Mouse (Mus musculus): ENCODE data around the gene 4932414N04Rik. TPM values are rescaled to one million over a fixed set of nuclear protein-coding genes. Genes with fewer than 3 reads are reported as not detected.
A peak's percentile ranks its signal among the peaks of the same experiment; 100 is the strongest.
"Not testable (repeated sequence)": the region's sequence is repeated elsewhere in the genome, so short reads cannot be mapped to it uniquely, and the experiment has no call there.

4932414N04Rik gene
- polyA plus RNA-seq, 1 experiment from 2014 or later, result not detected

DNA sequence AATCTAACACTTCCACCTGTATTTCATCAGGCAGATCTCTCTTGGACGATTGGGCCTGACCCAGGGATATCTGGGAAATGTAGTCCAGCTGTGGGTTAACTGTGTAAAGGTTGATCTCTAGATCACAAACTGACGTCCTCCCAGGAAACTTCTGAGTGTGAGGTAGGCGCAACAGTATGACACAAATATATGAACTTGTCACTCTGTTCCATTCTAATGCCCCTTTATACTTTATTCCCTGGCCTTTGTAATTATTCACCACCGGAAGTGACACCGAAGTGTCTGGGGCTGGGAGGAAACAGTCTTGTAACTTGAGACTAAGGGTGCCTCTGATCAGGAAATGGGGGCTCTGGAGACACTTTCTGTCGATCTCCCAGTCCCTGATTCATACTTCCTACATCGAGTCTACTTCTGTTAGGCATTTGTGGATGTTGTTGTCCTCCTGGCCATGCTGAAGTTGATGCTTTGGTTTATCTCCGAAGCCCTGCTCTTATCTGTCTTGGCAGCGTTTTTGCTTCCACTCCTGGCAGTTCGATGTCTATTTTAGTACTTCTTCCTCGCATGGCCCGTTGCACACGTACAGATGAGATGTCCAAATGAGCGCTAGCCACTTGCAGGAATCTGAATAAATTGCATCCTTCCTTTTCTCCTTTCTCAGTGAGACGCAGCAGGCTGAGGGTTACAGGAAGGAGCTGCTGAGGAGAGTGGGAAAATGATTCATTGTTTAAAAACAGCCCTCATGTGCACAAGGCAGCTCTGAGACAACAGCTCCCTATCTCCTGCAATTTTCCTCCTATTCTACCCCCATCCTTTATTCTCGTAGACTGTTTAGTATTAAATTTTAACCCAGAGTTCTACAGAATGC, 126.2 kb downstream of the 4932414N04Rik start:
- no peak overlapping the region for H3K9ac ChIP-seq (replicated peaks; ENCODE audit: low read depth, low read length)
- peak overlapping the region; percentile 23; the same call in 1 of the 2 replicates for H3K4me2 ChIP-seq (ENCODE audit: low read depth, low read length)
- no peaks in the 10 kb centered on the region for H3K27me3 ChIP-seq (ENCODE audit: control insufficient read depth, insufficient read depth, low read length)
- 60% methylated on average over 16 of the region's 16 CpGs for WGBS
- no peaks in the 10 kb centered on the region for H3K9me3 ChIP-seq (ENCODE audit: control insufficient read depth, low read length)
- H3K4me3 ChIP-seq (ENCODE audit: low read depth, low read length), result no peak overlapping the region
- no peaks in the 10 kb centered on the region for H3K36me3 ChIP-seq (ENCODE audit: control insufficient read depth, insufficient read depth, low read length)
- H3K27ac ChIP-seq (ENCODE audit: low read depth, low read length), result no peak overlapping the region
- no peaks in the 10 kb centered on the region for H3K4me1 ChIP-seq (ENCODE audit: control insufficient read depth, insufficient read depth, low read length)
- ATAC-seq (ENCODE audit: low read depth), result no peak

DNA sequence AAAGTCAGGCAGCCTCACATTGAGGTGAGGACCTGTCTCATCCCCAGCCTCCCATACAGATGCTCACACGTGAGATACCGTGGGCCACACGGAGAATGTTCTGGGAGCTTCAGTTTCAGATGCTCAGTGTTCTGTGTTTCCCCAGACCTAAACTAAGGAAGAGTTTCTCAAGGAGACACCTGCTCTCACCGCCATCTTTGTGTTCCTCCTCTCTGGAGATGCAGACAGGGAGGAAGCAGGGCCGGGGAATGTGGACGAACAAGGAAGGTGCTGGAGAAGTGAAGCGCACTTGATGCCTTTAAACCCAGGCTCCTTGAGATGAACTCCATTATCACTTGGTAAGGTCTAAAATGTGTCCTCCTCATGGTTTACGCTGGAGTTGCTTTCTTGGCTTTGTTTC, 127.4 kb downstream of the 4932414N04Rik start:
- not testable (repeated sequence) for H3K4me1 ChIP-seq (ENCODE audit: control insufficient read depth, insufficient read depth, low read length); H3K36me3 ChIP-seq (ENCODE audit: control insufficient read depth, insufficient read depth, low read length); H3K4me2 ChIP-seq (ENCODE audit: low read depth, low read length); H3K9ac ChIP-seq (replicated peaks; ENCODE audit: low read depth, low read length); H3K27ac ChIP-seq (ENCODE audit: low read depth, low read length); ATAC-seq (ENCODE audit: low read depth); H3K4me3 ChIP-seq (ENCODE audit: low read depth, low read length); H3K9me3 ChIP-seq (ENCODE audit: control insufficient read depth, low read length); H3K27me3 ChIP-seq (ENCODE audit: control insufficient read depth, insufficient read depth, low read length)
- WGBS, result 94% methylated on average over 8 of the region's 8 CpGs

DNA sequence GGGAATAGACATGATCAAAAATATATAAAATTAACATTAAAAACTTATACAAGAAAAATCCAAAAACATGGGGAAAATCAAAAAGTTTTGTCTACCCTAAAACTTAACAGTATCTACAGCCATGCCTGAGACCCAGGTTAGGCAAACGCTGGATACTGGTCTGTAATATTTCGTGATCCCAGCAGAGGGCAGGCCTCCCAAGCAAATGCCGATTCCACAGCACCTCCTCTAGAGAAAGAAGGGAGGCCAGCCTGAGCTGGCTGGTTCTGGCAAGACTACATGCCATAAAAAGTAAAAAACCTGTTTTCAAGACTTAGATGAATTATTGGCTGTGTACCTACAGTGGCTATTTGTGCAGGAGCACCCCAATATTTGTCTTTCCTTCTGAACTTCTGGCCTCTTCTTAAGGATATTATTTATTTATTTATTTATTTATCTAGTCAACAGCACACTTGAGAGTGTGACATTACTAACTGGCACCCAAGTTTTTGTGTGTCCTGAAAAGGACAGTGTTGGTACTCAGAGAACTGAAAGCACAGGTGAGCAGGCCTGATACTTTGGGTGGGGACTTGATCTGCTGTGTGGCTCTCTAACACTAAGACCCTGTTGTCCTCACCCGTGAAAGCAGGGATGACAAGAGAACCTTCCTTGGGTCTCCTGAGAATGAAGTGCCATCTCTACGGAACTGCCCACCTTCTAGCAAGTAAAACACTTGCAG, 128.6 kb downstream of the 4932414N04Rik start:
- Histone ChIP-seq H3K4me3 (ENCODE audit: low read depth, low read length) (no peak overlapping the region), H3K4me1 (ENCODE audit: control insufficient read depth, insufficient read depth, low read length) (no peaks in the 10 kb centered on the region), H3K27ac (ENCODE audit: low read depth, low read length) (no peak overlapping the region), H3K9me3 (ENCODE audit: control insufficient read depth, low read length) (no peaks in the 10 kb centered on the region), H3K9ac (replicated peaks; ENCODE audit: low read depth, low read length) (no peak overlapping the region), H3K36me3 (ENCODE audit: control insufficient read depth, insufficient read depth, low read length) (no peaks in the 10 kb centered on the region), H3K4me2 (ENCODE audit: low read depth, low read length) (no peak overlapping the region), H3K27me3 (ENCODE audit: control insufficient read depth, insufficient read depth, low read length) (no peaks in the 10 kb centered on the region)
- ATAC-seq (ENCODE audit: low read depth), result peak; percentile 95
- WGBS, result 36% methylated on average over 5 of the region's 5 CpGs

DNA sequence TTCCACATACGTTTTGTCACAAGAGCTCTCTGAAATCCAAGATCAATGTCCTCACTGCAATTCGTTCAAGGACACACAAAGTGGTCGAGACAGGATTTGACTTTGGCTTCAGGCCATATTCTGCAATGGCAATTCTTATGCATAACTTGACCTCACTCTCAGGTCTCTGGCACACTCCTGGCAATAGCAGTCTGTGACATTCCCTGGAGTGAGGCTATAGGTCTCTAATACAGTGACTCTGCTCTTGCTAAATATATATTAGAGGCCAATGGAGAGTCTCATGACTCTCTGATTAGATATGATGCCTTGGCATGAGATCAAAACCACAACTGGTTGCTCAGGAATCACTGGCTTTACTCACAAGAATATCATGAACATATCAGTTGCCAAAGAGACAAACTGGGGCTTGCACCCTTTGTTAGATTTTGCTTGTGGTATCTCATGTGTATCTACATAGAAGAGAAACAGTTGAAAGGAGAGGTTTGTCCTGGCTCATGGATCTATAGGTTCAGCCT, 130.9 kb downstream of the 4932414N04Rik start:
- Histone ChIP-seq H3K9ac (replicated peaks; ENCODE audit: low read depth, low read length) (no peak overlapping the region), H3K27me3 (ENCODE audit: control insufficient read depth, insufficient read depth, low read length) (no peaks in the 10 kb centered on the region), H3K27ac (ENCODE audit: low read depth, low read length) (no peak overlapping the region), H3K4me2 (ENCODE audit: low read depth, low read length) (no peak overlapping the region), H3K4me1 (ENCODE audit: control insufficient read depth, insufficient read depth, low read length) (no peaks in the 10 kb centered on the region), H3K9me3 (ENCODE audit: control insufficient read depth, low read length) (no peaks in the 10 kb centered on the region), H3K36me3 (ENCODE audit: control insufficient read depth, insufficient read depth, low read length) (no peaks in the 10 kb centered on the region), H3K4me3 (ENCODE audit: low read depth, low read length) (no peak overlapping the region)
- no peak for ATAC-seq (ENCODE audit: low read depth)
- WGBS, result 77% methylated on average over 3 of the region's 3 CpGs

DNA sequence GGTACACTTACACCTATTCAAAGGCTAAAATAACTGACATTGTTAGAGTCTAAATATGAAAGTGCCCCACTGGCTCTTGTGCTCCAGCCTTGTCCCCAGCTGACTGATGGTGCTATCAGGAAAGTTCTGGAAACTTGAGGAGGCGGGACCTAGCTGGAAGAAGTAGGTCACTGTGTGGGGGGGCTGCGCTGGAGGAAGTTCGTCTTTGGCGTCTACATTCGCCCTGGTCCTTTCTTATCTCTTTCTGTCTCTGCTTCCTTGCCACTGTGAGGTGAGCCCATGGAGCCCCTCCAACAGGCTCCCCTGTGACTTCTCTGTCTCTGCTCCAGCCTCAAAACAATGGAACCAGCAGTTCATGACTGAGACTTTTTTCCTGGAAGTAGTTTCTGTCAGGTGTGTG, 136.0 kb downstream of the 4932414N04Rik start:
- WGBS, result 94% methylated on average over 5 of the region's 5 CpGs
- H3K4me3 ChIP-seq (ENCODE audit: low read depth, low read length), result no peak overlapping the region

DNA sequence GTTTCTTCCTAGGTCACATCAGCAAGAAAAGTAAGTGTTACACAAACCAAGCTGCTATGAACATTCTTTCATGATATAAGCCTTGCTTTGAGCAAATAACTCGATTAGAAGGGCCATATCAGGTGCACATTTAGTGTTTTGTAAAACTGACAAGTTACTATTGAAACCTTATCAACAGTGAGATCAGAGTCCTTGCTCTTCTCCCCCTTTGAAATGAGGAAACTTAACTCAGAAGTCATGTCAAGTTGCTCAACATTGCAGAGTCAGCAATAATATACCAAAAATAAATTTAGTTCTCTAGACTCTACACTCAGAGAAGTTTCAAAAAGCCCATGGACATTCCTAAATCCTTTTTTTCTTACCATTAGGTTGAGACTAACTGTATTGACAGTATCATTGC, 137.2 kb downstream of the 4932414N04Rik start:
- H3K36me3 ChIP-seq (ENCODE audit: control insufficient read depth, insufficient read depth, low read length), result no peaks in the 10 kb centered on the region
- peaks cover 5% of the 10 kb centered on the region; the same call in 1 of the 2 replicates for H3K4me1 ChIP-seq (ENCODE audit: control insufficient read depth, insufficient read depth, low read length)
- H3K9me3 ChIP-seq (ENCODE audit: control insufficient read depth, low read length), result no peaks in the 10 kb centered on the region
- no peaks in the 10 kb centered on the region for H3K27me3 ChIP-seq (ENCODE audit: control insufficient read depth, insufficient read depth, low read length)
- ATAC-seq (ENCODE audit: low read depth), result no peak
- WGBS, result 59% methylated on average over 1 of the region's 1 CpGs
- no peak overlapping the region for H3K4me2 ChIP-seq (ENCODE audit: low read depth, low read length)
- no peak overlapping the region for H3K4me3 ChIP-seq (ENCODE audit: low read depth, low read length)
- H3K9ac ChIP-seq (replicated peaks; ENCODE audit: low read depth, low read length), result no peak overlapping the region
- no peak overlapping the region for H3K27ac ChIP-seq (ENCODE audit: low read depth, low read length)

More for the DNA sequence above, 136.0 kb downstream of the 4932414N04Rik start:
- Histone ChIP-seq H3K4me2 (ENCODE audit: low read depth, low read length) (no peak overlapping the region), H3K27ac (ENCODE audit: low read depth, low read length) (no peak overlapping the region), H3K9ac (replicated peaks; ENCODE audit: low read depth, low read length) (no peak overlapping the region), H3K27me3 (ENCODE audit: control insufficient read depth, insufficient read depth, low read length) (no peaks in the 10 kb centered on the region), H3K36me3 (ENCODE audit: control insufficient read depth, insufficient read depth, low read length) (no peaks in the 10 kb centered on the region), H3K4me1 (ENCODE audit: control insufficient read depth, insufficient read depth, low read length) (peaks cover 5% of the 10 kb centered on the region; the same call in 1 of the 2 replicates), H3K9me3 (ENCODE audit: control insufficient read depth, low read length) (no peaks in the 10 kb centered on the region)
- ATAC-seq (ENCODE audit: low read depth), result no peak

DNA sequence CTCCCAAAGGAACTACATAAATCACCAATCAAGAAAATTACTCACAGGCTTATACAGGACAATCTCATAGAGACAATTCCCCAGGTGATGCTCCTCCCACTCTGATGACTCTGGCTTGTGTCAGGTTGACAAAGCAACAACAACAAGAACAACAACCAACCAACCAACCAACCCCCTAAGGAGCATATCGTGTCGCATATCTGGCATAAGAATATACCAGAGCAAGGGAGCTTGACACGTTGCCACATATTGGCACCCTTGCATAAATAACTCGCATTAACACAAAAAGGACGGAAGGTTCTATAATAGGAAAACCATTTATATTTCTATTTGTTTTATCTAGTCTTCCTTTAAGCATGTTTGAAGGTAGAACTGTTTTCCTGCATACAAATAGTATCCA, 137.9 kb downstream of the 4932414N04Rik start:
- Histone ChIP-seq H3K4me3 (ENCODE audit: low read depth, low read length) (no peak overlapping the region), H3K4me1 (ENCODE audit: control insufficient read depth, insufficient read depth, low read length) (peaks cover 5% of the 10 kb centered on the region; the same call in 1 of the 2 replicates), H3K27ac (ENCODE audit: low read depth, low read length) (no peak overlapping the region), H3K4me2 (ENCODE audit: low read depth, low read length) (0 out of 2 replicates have a peak overlapping the region, but pooled peaks have one; percentile 24), H3K9me3 (ENCODE audit: control insufficient read depth, low read length) (no peaks in the 10 kb centered on the region), H3K36me3 (ENCODE audit: control insufficient read depth, insufficient read depth, low read length) (no peaks in the 10 kb centered on the region), H3K27me3 (ENCODE audit: control insufficient read depth, insufficient read depth, low read length) (no peaks in the 10 kb centered on the region), H3K9ac (replicated peaks; ENCODE audit: low read depth, low read length) (no peak overlapping the region)
- ATAC-seq (ENCODE audit: low read depth), result peak; percentile 28; the same call in 1 of the 2 replicates
- 64% methylated on average over 5 of the region's 5 CpGs for WGBS

DNA sequence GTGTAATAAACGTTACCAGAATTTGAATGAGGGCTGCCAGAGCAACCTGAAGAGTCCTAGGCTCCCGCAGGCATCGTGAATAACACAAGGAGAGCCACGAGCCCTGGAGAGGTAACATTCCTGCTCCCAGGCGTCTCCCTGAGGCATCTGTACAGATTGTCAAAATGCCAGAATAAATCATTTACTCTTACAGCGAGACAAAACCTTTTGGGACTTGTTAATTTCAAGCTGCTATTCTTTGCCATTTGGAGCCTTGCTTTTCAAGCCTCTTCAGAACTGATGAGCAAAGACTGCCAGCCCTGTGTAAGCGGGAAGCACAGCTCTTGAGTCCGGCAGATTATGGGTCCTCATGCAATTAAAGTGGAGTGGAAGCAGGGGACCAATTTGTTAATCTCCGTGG, 138.3 kb downstream of the 4932414N04Rik start:
- no peak overlapping the region for H3K9ac ChIP-seq (replicated peaks; ENCODE audit: low read depth, low read length)
- H3K27me3 ChIP-seq (ENCODE audit: control insufficient read depth, insufficient read depth, low read length), result no peaks in the 10 kb centered on the region
- H3K4me2 ChIP-seq (ENCODE audit: low read depth, low read length), result peak overlapping the region; percentile 24; the same call in 1 of the 2 replicates
- H3K36me3 ChIP-seq (ENCODE audit: control insufficient read depth, insufficient read depth, low read length), result no peaks in the 10 kb centered on the region
- peaks cover 5% of the 10 kb centered on the region; the same call in 1 of the 2 replicates for H3K4me1 ChIP-seq (ENCODE audit: control insufficient read depth, insufficient read depth, low read length)
- peak; percentile 82; the same call in 1 of the 2 replicates for ATAC-seq (ENCODE audit: low read depth)
- no peaks in the 10 kb centered on the region for H3K9me3 ChIP-seq (ENCODE audit: control insufficient read depth, low read length)
- WGBS, result 15% methylated on average over 9 of the region's 9 CpGs
- no peak overlapping the region for H3K4me3 ChIP-seq (ENCODE audit: low read depth, low read length)
- H3K27ac ChIP-seq (ENCODE audit: low read depth, low read length), result no peak overlapping the region

Measured in neural tube, embryonic 14.5 days (tissue).